Mouse (Mus musculus): ENCODE results near the gene Rpl15. TPM values are rescaled to one million over a fixed set of nuclear protein-coding genes. Genes with fewer than 3 reads are reported as not detected.
"Not testable (repeated sequence)": the region's sequence is repeated elsewhere in the genome, so short reads cannot be mapped to it uniquely, and the experiment has no call there.

Gene Rpl15
- polyA plus RNA-seq, 2 experiments from 2014 or later = 891 to 1,133 TPM

GRCm38 (mm10) chr14:18240132-18240531, 31.1 kb downstream of the Rpl15 start:
- ATAC-seq = no peak

- ATAC-seq = peak; percentile 73
Measured at GRCm38 (mm10) chr14:18238750-18239731, 32.1 kb downstream of the Rpl15 start, which contains the start of gene Nr1d2. Gene Nr1d2 (minus strand): TSS chr14:18239127.

DNA sequence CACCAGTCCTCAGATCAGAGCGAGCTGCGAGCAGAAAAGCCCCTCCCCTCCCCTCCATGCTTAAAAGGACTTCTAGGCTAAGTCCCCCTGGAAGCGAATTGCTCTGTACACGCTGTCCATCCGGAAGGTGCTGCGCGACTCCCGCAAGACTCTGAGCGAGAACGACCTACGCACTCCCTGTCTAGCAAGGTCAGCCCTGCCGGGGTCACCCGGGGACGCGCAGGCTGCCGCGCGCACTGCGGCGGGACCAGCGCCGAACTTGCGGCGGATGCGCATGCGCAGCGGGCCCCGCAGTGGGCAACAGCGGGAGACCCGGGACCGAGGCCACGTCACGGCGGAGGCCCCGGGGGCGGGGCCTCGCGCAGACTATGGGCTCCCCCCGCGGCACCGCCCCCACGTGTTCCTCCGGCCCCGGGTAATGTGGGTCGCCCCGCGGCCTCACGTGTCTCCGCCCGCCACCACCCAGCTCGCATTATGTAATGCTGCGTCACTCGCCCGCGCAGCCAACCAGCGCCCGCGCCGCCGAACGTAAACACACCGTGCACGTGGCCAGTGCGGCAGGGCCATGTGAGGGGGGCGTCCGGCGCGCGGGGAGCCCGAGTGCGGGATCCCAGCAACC, 33.0 kb downstream of the Rpl15 start:
- peak; percentile 78 for ATAC-seq

GRCm38 (mm10) chr14:18237381-18237780, 33.8 kb downstream of the Rpl15 start:
- ATAC-seq = no peak

GRCm38 (mm10) chr14:18236496-18237235, 34.5 kb downstream of the Rpl15 start:
- not testable (repeated sequence) for ATAC-seq

GRCm38 (mm10) chr14:18233981-18234960, 36.9 kb downstream of the Rpl15 start:
- ATAC-seq = no peak

DNA sequence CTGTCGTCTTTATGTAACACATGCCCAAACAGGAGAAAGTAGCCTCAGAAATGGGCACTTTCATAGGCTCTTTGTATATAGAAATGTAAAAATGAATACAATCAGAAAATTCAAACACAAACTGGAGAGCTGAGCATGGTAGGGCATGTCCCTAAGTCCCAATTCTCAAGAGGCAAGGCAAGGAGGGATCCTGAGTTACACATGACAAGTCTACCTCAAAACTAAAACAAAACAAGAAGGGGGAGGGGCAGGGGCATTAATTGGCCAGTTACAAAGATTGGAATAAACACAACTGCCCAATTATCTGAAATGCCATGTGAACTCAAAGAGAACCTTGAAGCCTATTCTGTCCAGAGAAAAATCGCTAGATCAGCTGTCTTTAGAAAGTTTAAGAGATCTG, 38.1 kb downstream of the Rpl15 start:
- no peak for ATAC-seq

- ATAC-seq = not testable (repeated sequence)
Measured at GRCm38 (mm10) chr14:18231866-18232265, 39.3 kb downstream of the Rpl15 start.

DNA sequence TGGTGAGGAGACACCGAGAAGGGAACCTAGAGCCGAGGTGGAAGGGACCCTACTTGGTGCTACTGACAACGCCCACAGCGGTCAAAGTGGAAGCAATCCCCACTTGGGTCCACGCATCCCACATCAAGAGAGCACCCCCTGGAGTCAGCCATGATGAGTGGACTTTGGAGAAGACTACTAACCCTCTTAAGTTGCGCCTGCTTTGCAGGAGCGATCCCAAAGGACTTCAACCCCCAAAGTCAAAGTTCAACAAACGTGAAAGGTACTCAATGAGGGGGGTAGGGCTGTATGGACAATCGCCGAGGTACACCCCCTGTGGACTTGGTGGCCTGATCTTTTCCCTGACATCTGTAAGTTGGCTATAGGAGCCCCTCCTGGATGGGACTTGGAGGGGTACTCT, 41.4 kb downstream of the Rpl15 start:
- ATAC-seq = not testable (repeated sequence)

DNA sequence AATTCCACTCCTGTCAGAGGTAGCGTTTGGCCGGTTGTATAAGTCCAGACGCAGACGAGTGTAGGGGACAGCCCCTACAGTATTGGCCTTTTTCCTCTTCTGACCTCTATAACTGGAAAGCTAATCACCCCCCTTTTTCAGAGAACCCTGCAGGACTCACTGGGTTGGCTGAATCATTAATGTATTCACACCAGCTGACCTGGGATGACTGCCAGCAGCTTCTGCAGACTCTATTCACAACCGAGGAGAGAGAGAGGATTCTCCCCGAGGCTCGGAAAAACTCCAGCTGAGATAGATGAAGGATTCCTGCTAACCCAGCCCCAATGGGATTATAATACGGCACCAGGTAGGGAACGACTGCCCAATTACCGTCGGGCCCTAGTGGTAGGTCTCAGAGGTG, 45.0 kb downstream of the Rpl15 start:
- ATAC-seq = not testable (repeated sequence)

- ATAC-seq = not testable (repeated sequence)
Measured at GRCm38 (mm10) chr14:18225431-18225830, 45.8 kb downstream of the Rpl15 start.

GRCm38 (mm10) chr14:18221977-18222376, 49.2 kb downstream of the Rpl15 start:
- no peak for ATAC-seq

Other genes starting within 250 kb of the Rpl15 start
- 10 to 100 TPM; 10.2 to 12.8 TPM for gene Nr1d2, start 32.3 kb downstream of the Rpl15 start, polyA plus RNA-seq (2017; shearing (Covaris generic))
- 10 to 100 TPM; 31.7 to 35.4 TPM for gene Nkiras1, start 255 bp downstream of the Rpl15 start, polyA plus RNA-seq (2017; shearing (Covaris generic))
- gene Ube2e1, start 60.5 kb upstream of the Rpl15 start, polyA plus RNA-seq (2017; shearing (Covaris generic)) = 10 to 100 TPM; 36.7 to 70.3 TPM